Mouse (Mus musculus) MEL (cell line): ENCODE data around the gene Bad.

ENCODE experiments used
- CTCF ChIP-seq, 3 experiments: IDR thresholded peaks in 2 of 3; conservative IDR thresholded peaks in 1 of 3; 2 replicates each; pipeline ENCODE4 v1.5.1; 2011 to 2012; ENCODE audit warnings: low read length in 3 of 3, low read depth in 2 of 3, mild to moderate bottlenecking in 2 of 3, improper control_type of control experiment in 1 of 3, inconsistent platforms in 1 of 3, mixed read lengths in 1 of 3, moderate library complexity in 1 of 3; ENCODE audit not compliant: control insufficient read depth in 1 of 3, insufficient read depth in 1 of 3, poor library complexity in 1 of 3, severe bottlenecking in 1 of 3
- ETS1 ChIP-seq: IDR thresholded peaks from 2 replicates; pipeline ENCODE4 v1.6.1; 2012; ENCODE audit warnings: low read depth, mild to moderate bottlenecking, inconsistent platforms, low read length, improper control_type of control experiment, moderate library complexity
- JUND ChIP-seq: IDR thresholded peaks from 2 replicates; pipeline ENCODE4 v1.6.1; 2011; ENCODE audit warnings: low read depth, mild to moderate bottlenecking, improper control_type of control experiment, low read length
- KAT2A ChIP-seq: conservative IDR thresholded peaks from 2 replicates; pipeline ENCODE4 v1.6.1; 2012; ENCODE audit warnings: low read depth, low read length, improper control_type of control experiment, inconsistent platforms
- MAZ ChIP-seq: IDR thresholded peaks from 2 replicates; pipeline ENCODE4 v1.6.1; 2012; ENCODE audit warnings: low read depth, mild to moderate bottlenecking, inconsistent platforms, low read length, improper control_type of control experiment
- NELFE ChIP-seq: IDR thresholded peaks from 2 replicates; pipeline ENCODE4 v1.6.1; 2011; ENCODE audit warnings: low read depth, low read length, improper control_type of control experiment
- POLR2A ChIP-seq, 2 experiments: IDR thresholded peaks; 2 replicates each; pipeline ENCODE4 v1.6.1; 2011 to 2012; ENCODE audit warnings: low read length in 2 of 2, mild to moderate bottlenecking in 2 of 2, control low read depth in 1 of 2, improper control_type of control experiment in 1 of 2, low read depth in 1 of 2, moderate library complexity in 1 of 2; ENCODE audit not compliant: control insufficient read depth in 1 of 2, insufficient read depth in 1 of 2, poor library complexity in 1 of 2
- POLR2AphosphoS2 ChIP-seq: IDR thresholded peaks from 2 replicates; pipeline ENCODE4 v1.6.1; 2011; ENCODE audit warnings: low read length, improper control_type of control experiment
- POLR2AphosphoS5 ChIP-seq: IDR thresholded peaks from 2 replicates; pipeline ENCODE4 v1.6.1; 2012; ENCODE audit warnings: low read depth, borderline replicate concordance, mild to moderate bottlenecking, inconsistent platforms, low read length, moderate library complexity, mixed read lengths
- RCOR1 ChIP-seq: IDR thresholded peaks from 2 replicates; pipeline ENCODE4 v1.6.1; 2012; ENCODE audit warnings: low read depth, mild to moderate bottlenecking, inconsistent platforms, low read length, improper control_type of control experiment
- SMC3 ChIP-seq: IDR thresholded peaks from 2 replicates; pipeline ENCODE4 v1.6.1; 2011; ENCODE audit warnings: low read depth, low read length, improper control_type of control experiment
- TBP ChIP-seq: IDR thresholded peaks from 2 replicates; pipeline ENCODE4 v1.8.0; 2011; ENCODE audit warnings: low read depth, low read length, improper control_type of control experiment
- USF1 ChIP-seq: IDR thresholded peaks from 2 replicates; pipeline ENCODE4 v1.6.1; 2014; ENCODE audit warnings: low read depth, mild to moderate bottlenecking, inconsistent platforms, low read length, improper control_type of control experiment, moderate library complexity

GRCm38 (mm10) chr19:6979001-6979479 is 37.4 kb downstream of the Bad start:
- TF ChIP-seq USF1, result no peak
- TF ChIP-seq POLR2A (IDR thresholded peaks at IDR 0.05; ENCODE audit: control insufficient read depth in 1 of 2, insufficient read depth in 1 of 2, low read depth in 1 of 2, low read length in 2 of 2, poor library complexity in 1 of 2), result peak in 1 of 2 experiments; percentile 44; a peak in 1 of 4 replicates
- no peak for TF ChIP-seq POLR2AphosphoS5
- no peak for TF ChIP-seq CTCF (IDR thresholded peaks at IDR 0.05 in 2 of 3, conservative IDR thresholded peaks at IDR 0.05 in 1 of 3; ENCODE audit: control insufficient read depth in 1 of 3, insufficient read depth in 1 of 3, low read depth in 2 of 3, low read length in 3 of 3, poor library complexity in 1 of 3, severe bottlenecking in 1 of 3)
- no peak for TF ChIP-seq ETS1
- no peak for TF ChIP-seq RCOR1
- TF ChIP-seq NELFE, result no peak
- peak; percentile 65 for TF ChIP-seq POLR2AphosphoS2
- no peak for TF ChIP-seq SMC3
- no peak for TF ChIP-seq JUND
- no peak for TF ChIP-seq MAZ
- no peak for TF ChIP-seq KAT2A
- TF ChIP-seq TBP, result no peak
